Mouse (Mus musculus): ENCODE data around the gene Selenoi. TPM values are rescaled to one million over a fixed set of nuclear protein-coding genes. Genes with fewer than 3 reads are reported as not detected.

Selenoi gene
- polyA plus RNA-seq, 1 experiment from 2014 or later: 17.5 TPM

DNA sequence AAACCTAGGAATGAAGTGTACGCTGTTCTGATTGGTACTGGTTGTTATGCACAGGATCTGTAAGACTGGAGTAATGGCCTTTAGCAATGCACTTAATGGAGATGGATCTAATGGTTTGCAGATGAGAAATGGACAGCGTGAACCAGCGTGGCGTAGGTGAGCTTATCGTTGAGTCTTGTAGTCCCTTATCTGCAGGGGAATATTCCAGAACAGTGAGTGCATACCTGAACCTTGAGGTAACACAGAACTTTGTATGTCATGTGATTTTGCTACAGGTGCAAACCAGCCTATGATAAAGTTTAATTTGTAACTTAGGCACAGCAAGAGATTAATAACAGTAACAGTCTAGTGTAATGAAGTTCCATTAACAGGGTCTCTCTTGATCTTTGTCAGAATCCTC is 6.2 kb downstream of the Selenoi start:
- H3K9ac ChIP-seq: no peak overlapping the region
- 92% methylated on average over 5 of the region's 5 CpGs for WGBS
- H3K36me3 ChIP-seq: 0 out of 2 replicates have a peak, but pooled peaks cover 4% of the 10 kb centered on the region
- peaks cover 14% of the 10 kb centered on the region for H3K4me1 ChIP-seq
- no peaks in the 10 kb centered on the region for H3K27me3 ChIP-seq
- no peak overlapping the region for H3K4me2 ChIP-seq (replicated peaks)
- no peaks in the 10 kb centered on the region for H3K9me3 ChIP-seq (replicated peaks)
- H3K4me3 ChIP-seq (replicated peaks): no peak overlapping the region
- no peak overlapping the region for H3K27ac ChIP-seq (replicated peaks)
- no peak for ATAC-seq (ENCODE audit: insufficient number of reproducible peaks, low FRiP score, low TSS enrichment, low read depth)

DNA sequence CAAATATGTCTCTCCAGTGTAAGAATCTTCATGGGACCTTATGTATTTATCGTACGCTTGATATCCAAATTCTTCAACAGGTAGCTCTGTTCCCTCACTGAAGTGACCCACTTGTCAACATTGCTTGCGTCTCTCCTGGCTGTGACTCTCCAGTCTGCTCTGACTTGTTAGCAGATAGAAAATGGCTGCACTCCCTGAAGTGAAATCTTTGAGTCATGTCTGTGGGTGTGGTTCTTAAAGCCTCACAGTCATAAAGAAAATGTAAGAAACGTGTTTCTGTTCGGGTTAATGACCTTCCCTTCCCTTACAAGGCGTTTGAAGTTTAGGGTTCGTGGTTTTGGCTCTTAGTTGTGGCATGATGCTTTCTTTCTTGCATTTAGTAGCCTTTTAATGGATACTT is 8.2 kb downstream of the Selenoi start:
- Histone ChIP-seq H3K4me1 (no peaks in the 10 kb centered on the region), H3K27ac (replicated peaks) (no peak overlapping the region), H3K9me3 (replicated peaks) (no peaks in the 10 kb centered on the region), H3K9ac (no peak overlapping the region), H3K4me2 (replicated peaks) (no peak overlapping the region), H3K4me3 (replicated peaks) (no peak overlapping the region), H3K27me3 (no peaks in the 10 kb centered on the region), H3K36me3 (0 out of 2 replicates have a peak, but pooled peaks cover 4% of the 10 kb centered on the region)
- 77% methylated on average over 7 of the region's 7 CpGs for WGBS
- no peak for ATAC-seq (ENCODE audit: insufficient number of reproducible peaks, low FRiP score, low TSS enrichment, low read depth)

DNA sequence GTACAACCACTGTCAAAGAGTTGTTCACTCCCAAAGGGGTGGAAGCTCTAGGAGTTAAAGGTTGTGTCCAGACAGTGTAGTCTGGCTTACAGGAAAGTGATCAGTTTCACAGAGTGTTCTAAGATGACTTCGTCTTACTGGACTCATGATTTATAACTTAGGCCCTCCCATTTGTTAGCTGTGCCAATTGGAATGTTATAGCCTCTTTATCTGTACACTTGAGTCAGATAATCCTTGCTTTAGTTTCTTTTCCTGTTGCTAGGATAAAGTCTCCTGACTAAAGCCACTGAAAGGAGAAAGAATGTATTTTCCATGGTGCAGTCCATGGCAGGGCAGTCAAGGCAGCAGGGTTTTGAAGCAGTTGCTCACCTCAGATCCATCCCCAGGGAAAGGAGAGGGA is 10.0 kb downstream of the Selenoi start:
- Histone ChIP-seq H3K4me3 (replicated peaks) (no peak overlapping the region), H3K27me3 (no peaks in the 10 kb centered on the region), H3K9ac (no peak overlapping the region), H3K4me2 (replicated peaks) (no peak overlapping the region), H3K9me3 (replicated peaks) (no peaks in the 10 kb centered on the region), H3K27ac (replicated peaks) (no peak overlapping the region), H3K4me1 (no peaks in the 10 kb centered on the region), H3K36me3 (0 out of 2 replicates have a peak, but pooled peaks cover 4% of the 10 kb centered on the region)
- no peak for ATAC-seq (ENCODE audit: insufficient number of reproducible peaks, low FRiP score, low TSS enrichment, low read depth)
- WGBS: 59% methylated on average over 1 of the region's 1 CpGs

DNA sequence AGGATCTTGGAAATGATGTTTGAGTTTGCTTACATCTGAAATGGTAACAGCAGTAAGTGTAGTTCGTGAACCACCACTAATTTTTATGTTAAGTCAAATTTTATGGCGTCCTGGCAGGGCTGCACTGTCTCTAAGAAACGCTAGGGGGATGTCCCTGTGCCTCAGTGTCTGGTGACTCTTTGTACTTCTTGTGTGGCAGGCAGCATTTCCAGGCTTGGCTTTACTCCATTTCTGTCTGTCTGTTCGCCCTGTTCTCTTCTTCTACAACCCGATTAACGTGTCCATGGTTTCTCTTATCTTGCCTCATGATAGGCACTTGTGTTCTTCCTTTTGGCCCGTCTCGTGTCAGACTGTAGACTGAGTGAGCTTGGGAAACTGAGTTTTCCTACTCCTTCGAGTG is 11.4 kb downstream of the Selenoi start:
- H3K27ac ChIP-seq (replicated peaks): no peak overlapping the region
- H3K36me3 ChIP-seq: no peaks in the 10 kb centered on the region
- no peak overlapping the region for H3K4me2 ChIP-seq (replicated peaks)
- ATAC-seq (ENCODE audit: insufficient number of reproducible peaks, low FRiP score, low TSS enrichment, low read depth): no peak
- H3K4me3 ChIP-seq (replicated peaks): no peak overlapping the region
- no peaks in the 10 kb centered on the region for H3K4me1 ChIP-seq
- H3K27me3 ChIP-seq: no peaks in the 10 kb centered on the region
- 56% methylated on average over 9 of the region's 9 CpGs for WGBS
- H3K9ac ChIP-seq: no peak overlapping the region
- no peaks in the 10 kb centered on the region for H3K9me3 ChIP-seq (replicated peaks)

DNA sequence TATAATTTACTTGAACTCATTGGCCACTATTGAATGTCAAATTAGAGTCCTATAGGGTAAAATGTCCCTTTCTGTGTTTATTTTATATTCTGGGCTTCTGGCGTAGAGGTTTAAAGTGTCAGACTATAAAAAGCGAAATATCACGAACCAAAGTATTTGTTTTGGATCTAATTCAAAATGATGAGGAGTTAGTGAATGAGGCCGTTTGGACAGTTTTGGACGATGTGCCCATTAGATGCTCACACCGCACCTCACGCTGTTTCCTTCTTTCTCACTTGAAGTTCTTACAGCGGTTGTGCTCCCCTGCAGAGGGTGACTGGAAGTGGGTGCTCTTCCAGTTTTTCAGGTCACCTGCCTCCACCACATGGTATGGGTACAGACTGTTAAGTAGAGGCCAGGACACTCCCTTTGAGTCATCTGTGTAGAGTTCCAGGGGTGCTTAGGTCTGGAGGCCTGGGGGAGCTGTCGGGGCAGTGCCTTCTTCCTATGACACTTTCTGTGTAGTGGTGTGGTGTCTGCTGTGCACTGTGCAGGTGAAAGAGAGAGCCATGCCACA is 13.6 kb downstream of the Selenoi start:
- Histone ChIP-seq H3K9me3 (replicated peaks) (no peaks in the 10 kb centered on the region), H3K27me3 (no peaks in the 10 kb centered on the region), H3K36me3 (no peaks in the 10 kb centered on the region), H3K27ac (replicated peaks) (no peak overlapping the region), H3K4me3 (replicated peaks) (no peak overlapping the region), H3K4me1 (no peaks in the 10 kb centered on the region), H3K4me2 (replicated peaks) (no peak overlapping the region), H3K9ac (no peak overlapping the region)
- no peak for ATAC-seq (ENCODE audit: insufficient number of reproducible peaks, low FRiP score, low TSS enrichment, low read depth)
- 86% methylated on average over 9 of the region's 9 CpGs for WGBS

DNA sequence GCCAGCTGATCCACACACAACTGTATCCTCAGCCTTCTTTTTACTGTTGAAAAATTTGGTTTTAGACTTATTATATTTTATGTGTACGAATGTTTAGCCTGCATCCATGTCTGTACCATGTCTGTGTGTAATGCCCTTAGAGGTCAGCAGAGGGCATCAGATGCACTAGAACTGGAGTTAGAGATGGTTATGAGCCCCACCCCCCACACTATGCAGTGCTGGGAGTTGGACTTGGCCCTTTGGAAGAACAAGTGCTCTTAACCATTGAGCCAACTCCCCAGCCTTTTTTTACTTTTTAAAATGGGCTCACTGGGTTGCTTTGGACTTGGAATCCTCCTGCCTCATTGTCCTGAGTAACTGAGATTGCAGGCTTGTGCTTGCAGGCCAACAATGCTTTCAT is 15.3 kb downstream of the Selenoi start:
- Histone ChIP-seq H3K4me2 (replicated peaks) (no peak overlapping the region), H3K27ac (replicated peaks) (no peak overlapping the region), H3K4me3 (replicated peaks) (no peak overlapping the region), H3K9ac (no peak overlapping the region), H3K36me3 (0 out of 2 replicates have a peak, but pooled peaks cover 2% of the 10 kb centered on the region), H3K9me3 (replicated peaks) (no peaks in the 10 kb centered on the region), H3K27me3 (no peaks in the 10 kb centered on the region), H3K4me1 (no peaks in the 10 kb centered on the region)
- ATAC-seq (ENCODE audit: insufficient number of reproducible peaks, low FRiP score, low TSS enrichment, low read depth): no peak
- WGBS: 93% methylated on average over 1 of the region's 1 CpGs

DNA sequence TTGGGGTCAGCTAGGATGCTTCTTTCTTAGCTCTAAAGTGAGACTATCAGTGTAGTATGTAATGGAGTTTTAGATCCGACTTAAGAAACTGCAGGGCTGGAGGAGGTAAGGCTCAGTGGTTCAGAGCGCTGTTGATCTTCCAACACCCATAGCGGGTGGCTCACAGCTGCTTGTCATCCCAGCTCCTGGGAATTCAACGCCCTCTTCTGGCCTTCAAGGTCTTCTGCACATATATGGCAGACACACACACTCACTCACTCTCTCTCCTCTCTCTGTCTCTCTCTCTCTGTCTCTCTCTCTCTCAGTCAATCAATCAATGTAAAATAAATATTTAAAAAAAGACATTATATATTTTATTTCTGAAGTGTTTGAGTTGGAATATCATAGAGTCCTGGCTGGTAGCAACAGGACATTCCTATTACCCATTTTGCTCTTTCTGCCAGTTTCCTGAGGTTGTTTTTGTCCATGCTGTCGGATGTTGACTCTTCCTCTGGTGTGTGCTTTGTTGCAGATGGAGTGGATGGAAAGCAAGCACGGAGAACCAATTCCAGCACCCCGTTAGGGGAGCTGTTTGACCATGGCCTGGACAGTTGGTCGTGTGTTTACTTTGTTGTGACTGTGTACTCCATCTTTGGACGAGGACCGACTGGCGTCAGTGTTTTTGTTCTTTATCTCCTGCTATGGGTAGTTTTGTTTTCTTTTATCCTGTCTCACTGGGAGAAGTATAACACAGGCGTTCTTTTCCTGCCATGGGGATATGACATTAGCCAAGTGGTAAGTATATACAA is 23.4 kb downstream of the Selenoi start:
- Histone ChIP-seq H3K4me2 (replicated peaks) (no peak overlapping the region), H3K36me3 (peaks cover 36% of the 10 kb centered on the region), H3K27me3 (no peaks in the 10 kb centered on the region), H3K9ac (no peak overlapping the region), H3K27ac (replicated peaks) (no peak overlapping the region), H3K4me1 (no peaks in the 10 kb centered on the region), H3K4me3 (replicated peaks) (no peak overlapping the region), H3K9me3 (replicated peaks) (no peaks in the 10 kb centered on the region)
- ATAC-seq (ENCODE audit: insufficient number of reproducible peaks, low FRiP score, low TSS enrichment, low read depth): no peak
- WGBS: 91% methylated on average over 12 of the region's 12 CpGs

DNA sequence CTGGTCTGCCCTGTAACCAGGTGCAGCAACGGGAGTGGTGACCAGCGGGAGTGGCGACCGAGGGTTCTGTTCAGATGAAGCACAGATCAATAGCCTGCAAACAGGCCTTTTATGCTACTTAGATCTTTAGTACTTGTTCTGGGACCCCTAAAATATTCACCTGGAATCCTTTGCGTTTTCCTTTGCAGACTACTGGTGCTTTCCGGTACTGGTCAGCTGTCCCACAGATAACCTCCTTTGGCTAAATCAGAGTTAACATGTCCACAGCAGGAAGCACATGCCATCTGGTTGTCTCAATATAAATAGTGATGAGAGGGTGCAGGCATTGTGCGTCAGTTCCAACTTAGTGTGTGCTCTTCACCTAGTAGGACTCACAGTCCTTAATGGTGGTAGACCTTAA is 26.4 kb downstream of the Selenoi start:
- Histone ChIP-seq H3K4me2 (replicated peaks) (no peak overlapping the region), H3K4me3 (replicated peaks) (no peak overlapping the region), H3K36me3 (peaks cover 33% of the 10 kb centered on the region), H3K4me1 (no peaks in the 10 kb centered on the region), H3K27ac (replicated peaks) (no peak overlapping the region), H3K27me3 (no peaks in the 10 kb centered on the region), H3K9me3 (replicated peaks) (no peaks in the 10 kb centered on the region), H3K9ac (no peak overlapping the region)
- 91% methylated on average over 7 of the region's 7 CpGs for WGBS
- ATAC-seq (ENCODE audit: insufficient number of reproducible peaks, low FRiP score, low TSS enrichment, low read depth): no peak

DNA sequence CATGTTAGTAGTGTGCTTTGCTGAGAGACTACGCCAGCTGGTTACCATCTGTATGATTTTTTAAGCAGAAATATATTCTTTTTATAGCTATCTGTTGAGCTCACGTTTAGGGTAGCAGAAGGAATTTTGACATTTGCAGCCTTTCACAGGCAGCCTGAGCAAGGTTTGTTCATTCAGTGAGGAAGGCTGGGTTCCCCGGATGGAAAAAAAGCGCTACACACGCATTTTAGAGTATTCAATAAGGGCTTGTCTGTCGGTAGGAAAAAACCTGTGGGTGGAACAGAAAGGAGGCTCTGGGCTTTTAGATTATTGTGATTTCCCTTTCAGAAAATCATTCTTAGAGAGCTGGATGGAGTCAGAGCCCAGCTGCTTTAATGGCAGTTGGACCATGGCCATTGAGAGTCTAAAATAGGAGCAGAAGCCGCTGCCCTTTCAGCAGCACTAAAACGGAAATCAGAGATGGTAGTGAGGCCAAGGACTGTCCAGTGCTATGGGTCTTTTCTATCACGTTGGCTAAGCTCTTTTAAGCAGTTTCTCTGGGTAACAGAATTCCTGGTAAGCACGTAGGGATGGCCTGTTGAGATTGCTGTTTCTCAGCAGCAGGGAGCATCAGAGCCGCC is 38.3 kb downstream of the Selenoi start:
- no peaks in the 10 kb centered on the region for H3K4me1 ChIP-seq
- no peak overlapping the region for H3K9ac ChIP-seq
- H3K27ac ChIP-seq (replicated peaks): no peak overlapping the region; the same call in 1 of the 2 replicates
- H3K4me3 ChIP-seq (replicated peaks): no peak overlapping the region
- no peaks in the 10 kb centered on the region for H3K9me3 ChIP-seq (replicated peaks)
- peaks cover 20% of the 10 kb centered on the region for H3K36me3 ChIP-seq
- WGBS: 63% methylated on average over 11 of the region's 11 CpGs
- H3K27me3 ChIP-seq: no peaks in the 10 kb centered on the region
- no peak overlapping the region for H3K4me2 ChIP-seq (replicated peaks)
- no peak for ATAC-seq (ENCODE audit: insufficient number of reproducible peaks, low FRiP score, low TSS enrichment, low read depth)

DNA sequence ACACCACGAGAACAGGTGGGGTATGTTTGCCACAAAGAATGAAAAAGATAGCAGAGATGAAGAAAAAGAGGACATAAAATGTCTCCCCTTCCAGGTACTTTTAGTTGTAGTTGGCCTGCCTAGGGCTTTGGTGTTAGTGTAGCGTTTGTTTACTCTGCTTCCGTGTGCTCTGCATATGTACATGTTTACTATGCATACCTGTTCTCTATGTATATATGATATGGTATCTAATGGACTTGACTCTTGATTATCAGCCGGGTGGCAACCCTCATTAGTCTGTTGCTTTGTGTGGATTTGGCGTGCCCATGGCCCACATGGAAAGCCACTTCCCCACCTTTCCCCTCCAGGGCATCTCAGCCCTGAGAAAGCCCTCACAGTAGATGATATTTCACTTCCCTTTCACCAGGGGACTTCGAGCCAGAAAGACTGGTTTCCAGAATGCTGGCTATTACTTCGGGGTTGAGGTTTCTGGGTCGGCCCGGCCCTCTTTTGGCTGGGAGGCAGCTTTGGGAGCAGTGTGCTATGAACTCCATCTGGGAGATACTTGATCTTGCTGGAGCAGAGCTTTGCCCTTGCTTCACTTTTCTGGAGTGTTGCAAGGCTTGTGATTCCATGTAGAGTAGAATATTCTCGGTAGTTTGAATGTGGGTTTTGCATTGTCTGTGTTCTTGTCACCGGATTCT is 39.4 kb downstream of the Selenoi start:
- 67% methylated on average over 11 of the region's 11 CpGs for WGBS
- H3K4me2 ChIP-seq (replicated peaks): no peak overlapping the region
- no peaks in the 10 kb centered on the region for H3K4me1 ChIP-seq
- no peak overlapping the region for H3K9ac ChIP-seq
- 0 out of 2 replicates have a peak overlapping the region, but pooled peaks have one; percentile 4 for H3K27ac ChIP-seq (replicated peaks)
- H3K9me3 ChIP-seq (replicated peaks): no peaks in the 10 kb centered on the region
- no peak for ATAC-seq (ENCODE audit: insufficient number of reproducible peaks, low FRiP score, low TSS enrichment, low read depth)
- H3K36me3 ChIP-seq: peaks cover 9% of the 10 kb centered on the region
- H3K27me3 ChIP-seq: no peaks in the 10 kb centered on the region
- no peak overlapping the region for H3K4me3 ChIP-seq (replicated peaks)

DNA sequence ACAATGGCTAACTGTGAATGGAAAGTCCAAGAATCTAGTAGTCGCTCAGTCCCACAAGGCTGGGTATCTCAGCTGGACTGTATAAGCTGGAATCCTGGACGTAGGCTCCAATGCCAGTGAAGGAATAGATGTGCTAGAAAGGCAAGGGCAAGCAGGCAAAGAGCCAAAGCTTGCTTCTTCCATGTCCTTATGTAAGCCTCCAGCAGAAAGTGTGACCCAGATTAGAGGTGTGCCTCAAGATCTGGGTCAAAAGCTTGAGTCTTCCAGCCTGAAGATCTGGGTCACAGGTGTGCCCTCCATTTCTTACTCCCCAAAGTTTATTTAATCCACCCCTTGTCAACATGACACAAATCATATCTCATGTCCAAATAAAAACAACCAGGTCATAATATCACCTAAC is 44.0 kb downstream of the Selenoi start:
- Histone ChIP-seq H3K4me1 (peaks cover 2% of the 10 kb centered on the region), H3K27me3 (no peaks in the 10 kb centered on the region), H3K9me3 (replicated peaks) (no peaks in the 10 kb centered on the region), H3K4me2 (replicated peaks) (no peak overlapping the region), H3K9ac (no peak overlapping the region), H3K27ac (replicated peaks) (no peak overlapping the region), H3K4me3 (replicated peaks) (no peak overlapping the region), H3K36me3 (no peaks in the 10 kb centered on the region)
- 86% methylated on average over 2 of the region's 2 CpGs for WGBS
- ATAC-seq (ENCODE audit: insufficient number of reproducible peaks, low FRiP score, low TSS enrichment, low read depth): no peak
